Mouse (Mus musculus): Measurements from ENCODE around the gene Dlg2.

The Dlg2 gene

DNA sequence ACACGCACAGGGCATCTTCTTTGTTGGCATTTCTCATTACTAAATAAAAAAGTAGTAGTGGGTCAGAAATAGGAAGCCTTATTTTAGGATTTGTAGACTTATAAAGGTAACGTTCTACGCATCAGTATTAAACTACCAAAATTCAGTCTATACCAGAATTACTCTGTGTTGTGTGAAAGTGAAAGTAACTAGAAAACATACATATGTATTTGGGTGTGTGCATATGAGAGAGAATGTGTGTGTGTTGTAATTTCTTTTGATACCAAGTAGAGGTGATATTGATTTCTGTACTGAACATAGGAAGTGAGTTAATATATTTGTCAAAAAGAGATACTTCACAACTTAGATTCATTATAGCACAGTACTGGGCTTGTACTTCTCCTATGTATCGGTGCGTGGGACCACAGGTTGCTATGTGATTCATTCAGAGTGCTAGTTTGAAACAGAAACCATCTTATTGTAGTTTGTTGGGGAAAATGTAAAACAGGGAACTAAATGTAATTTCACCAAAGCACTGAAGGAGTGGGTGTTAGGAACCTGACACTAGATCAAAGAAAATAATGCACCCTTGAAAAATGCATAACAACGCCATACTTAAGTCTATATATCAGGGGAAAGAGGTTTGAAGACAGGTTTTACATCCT is 1688.5 kb downstream of the Dlg2 start:
- DNase-seq (ENCODE audit: low read depth, low spot score): no peak

DNA sequence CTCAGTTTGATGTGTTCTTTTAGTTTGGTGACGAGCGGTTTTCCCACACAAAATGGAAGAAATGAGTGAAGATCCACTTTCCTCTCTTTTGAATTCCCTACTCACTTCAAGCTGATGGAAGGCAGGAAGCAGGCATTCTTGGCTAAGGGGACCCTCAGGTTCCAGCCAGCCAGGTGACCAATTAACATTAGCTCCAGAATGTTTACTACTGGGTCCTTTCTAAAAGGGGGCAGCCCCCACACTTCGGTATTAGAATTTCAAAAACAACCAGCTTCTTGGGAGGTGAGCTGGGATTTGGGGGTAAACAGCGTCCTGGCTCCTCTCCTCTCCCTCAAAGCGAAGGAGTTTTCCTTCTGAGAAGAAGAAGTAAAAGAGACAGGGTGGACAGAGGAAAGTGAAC is 1703.6 kb downstream of the Dlg2 start:
- DNase-seq (ENCODE audit: low read depth, low spot score): no peak

DNA sequence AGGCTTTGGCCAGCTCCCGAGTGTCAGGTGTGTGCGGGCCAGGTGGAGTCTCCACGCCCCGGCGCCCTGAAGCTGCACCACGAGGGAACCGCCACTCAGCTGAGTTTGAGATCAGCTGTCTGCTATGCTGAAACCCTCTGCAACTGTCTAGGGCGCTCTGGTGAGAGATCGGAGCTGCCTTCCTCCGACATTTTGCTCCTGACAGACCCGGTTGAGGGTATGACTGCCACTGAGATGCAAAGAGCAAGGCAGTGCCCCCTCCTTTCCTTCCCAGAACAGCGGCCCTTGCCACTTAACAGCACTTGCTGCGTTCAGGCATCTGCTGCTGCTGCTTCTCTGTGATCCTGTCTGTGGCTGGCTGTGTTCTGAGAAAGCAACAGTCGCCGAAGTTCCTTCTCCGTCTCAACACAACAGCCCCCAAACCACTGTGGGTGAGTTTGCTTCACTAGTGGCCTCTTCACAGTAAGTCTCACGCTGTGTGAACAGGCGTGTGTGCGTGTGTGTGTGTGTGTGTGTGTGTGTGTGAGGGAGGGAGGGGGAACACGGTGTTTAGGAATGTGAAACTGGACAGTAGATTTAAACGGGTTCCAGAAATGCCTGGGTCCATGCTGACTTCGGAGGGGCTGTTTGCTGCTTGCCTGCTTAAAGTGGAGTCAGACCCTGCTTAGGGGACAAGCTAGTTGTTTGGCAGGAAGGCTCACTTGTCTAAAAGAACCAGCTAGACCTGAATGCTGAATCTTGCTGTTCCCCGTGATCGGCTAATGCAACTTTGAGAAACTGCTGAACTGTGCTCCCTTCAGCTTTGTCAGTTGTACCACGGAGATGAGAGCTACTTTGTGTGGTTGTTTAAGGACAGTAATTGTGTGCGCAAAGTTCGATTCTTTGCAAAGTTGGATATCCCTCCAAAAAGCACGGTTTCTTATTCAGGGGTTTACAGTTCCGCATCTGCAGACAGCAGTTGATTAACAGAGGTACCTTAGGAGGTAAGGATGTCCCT is 1704.4 kb downstream of the Dlg2 start:
- DNase-seq (ENCODE audit: low read depth, low spot score): peak; percentile 11

DNA sequence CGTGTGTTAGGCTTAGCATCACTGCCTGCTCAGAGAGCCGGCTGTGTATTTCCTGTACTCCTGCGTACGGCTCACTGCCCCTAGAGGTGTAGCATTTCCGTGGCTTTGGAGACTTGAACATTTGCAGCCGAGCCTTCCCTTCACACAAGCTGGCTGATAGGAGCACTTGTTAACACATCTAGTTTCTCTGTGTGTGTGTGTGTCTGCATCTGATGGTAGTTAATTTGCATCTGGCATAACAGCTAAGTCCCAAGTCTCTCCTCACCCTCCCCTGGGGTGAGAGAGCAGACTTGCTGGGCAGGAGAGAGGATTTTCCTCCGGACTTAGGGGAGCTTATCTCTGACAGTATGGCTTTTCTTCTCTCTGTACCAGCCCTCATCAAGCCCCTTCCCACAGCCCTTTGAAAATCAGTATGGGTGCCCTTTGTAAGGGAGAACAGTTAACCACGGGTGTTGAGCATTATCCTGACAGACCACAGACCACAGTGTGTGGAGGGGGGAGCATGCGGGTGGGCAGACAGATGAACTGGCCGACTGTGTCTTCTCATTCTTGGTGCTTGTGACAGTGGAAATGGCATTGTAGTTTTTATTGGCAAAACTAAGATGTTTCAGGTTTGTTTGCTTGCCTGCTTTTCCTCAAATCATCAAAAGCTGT is 1705.6 kb downstream of the Dlg2 start:
- DNase-seq (ENCODE audit: low read depth, low spot score): no peak

DNA sequence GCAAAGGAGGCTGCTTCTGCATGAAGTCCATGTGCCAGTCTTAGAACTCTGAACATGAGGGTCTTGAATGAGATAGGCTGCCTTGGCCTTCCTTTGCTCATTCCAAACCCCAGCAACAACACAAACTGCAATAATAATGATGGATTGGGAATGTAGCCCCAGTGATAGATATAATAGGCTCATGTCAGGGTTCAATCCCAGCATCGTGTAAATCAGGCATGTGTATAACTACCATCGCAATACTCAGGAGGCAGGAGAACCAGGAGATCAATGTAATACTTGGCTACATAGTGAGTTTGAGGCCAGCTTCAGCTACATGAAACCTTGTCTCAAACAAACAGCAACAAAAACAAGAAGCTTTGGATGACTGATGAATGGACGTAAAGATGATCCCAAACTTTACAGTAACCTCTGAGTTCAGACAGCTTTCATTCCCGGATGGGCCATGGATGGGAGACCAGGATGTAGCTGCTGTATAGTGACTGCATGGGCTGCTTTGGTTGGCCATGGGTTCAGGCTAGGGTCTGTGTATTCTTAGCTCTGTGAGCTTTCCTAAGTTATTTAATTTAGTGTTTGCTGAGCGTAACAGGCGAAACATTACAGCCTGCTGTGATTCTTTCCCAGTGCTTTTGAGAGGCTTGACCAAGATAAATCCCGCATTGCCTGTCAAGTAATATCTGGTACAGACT is 1708.0 kb downstream of the Dlg2 start:
- no peak for DNase-seq (ENCODE audit: low read depth, low spot score)

DNA sequence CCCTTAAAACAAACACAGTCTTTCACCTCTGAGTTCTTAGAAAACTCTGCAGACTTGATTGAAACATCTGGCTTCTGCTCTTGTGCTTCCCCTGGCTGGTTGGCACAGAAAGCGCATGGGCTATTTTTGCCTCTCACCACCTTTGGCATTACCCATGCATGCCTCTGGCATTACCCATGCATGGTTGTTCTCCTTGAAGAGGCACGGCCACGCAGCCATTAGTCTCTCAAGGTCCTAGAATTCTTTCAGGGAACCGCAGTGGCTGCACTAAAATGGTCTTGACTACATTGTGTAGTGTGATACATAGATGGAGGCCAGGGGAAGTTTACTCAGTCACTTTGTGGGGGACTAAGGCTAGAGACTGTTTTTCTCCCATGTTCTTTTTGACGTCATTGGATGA is 1709.9 kb downstream of the Dlg2 start:
- DNase-seq (ENCODE audit: low read depth, low spot score): no peak

DNA sequence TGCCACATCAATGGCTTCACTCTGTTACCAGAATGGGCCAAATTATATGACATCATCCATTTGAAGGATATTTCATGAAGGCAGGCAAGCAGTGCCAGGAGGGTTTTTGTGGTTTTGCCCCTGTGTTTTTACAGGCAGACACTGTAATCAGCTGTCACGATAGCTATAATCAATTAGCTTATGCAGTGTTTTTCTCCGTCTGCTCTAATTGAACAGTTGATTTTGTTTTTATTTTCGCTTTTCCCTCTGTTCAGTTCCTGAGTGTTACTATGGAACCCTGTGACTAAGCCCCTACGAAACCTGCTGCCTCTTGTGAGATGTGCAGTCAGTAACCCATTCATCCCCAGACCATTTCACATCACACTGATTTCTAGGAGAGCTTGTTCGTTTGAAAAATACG is 1712.7 kb downstream of the Dlg2 start:
- no peak for DNase-seq (ENCODE audit: low read depth, low spot score)

DNA sequence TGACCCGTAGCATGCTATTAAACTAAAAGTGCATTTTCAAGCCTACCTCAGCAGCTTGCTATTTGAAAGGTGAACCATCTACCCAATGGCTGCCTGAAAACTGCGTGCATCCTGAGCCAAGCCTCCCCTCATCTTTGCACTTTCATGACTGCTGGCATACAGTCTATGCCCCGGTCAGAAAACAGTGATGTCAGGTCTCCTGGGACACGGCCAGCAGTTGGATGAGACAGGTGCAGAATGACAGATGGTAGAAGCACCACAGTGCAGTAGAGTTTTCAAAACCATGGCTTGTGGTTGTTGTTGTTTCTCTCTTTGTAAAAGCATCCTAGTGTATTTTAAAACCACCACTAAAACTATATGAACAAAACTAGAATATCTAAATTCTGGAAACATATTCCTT is 1719.5 kb downstream of the Dlg2 start:
- DNase-seq (ENCODE audit: low read depth, low spot score): no peak

DNA sequence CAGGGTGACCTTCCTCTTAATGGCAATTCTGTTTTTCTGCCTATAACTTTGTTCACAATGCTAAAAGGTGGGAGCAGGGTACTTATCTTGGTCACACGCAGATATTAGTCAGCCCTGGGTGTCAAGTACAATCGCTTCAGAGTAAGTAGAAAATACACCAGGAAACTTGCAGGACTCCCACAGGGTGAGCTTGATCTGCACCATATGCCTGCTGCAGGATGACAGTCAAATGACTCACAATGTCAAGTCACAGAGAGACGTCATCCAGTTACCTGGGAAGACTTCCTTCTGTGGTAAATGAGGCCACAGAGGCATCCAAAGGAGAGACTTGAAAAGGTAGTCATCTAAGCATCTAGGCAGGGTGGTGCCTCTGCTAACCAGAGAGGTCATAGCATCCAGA is 1721.1 kb downstream of the Dlg2 start:
- DNase-seq (ENCODE audit: low read depth, low spot score): no peak

DNA sequence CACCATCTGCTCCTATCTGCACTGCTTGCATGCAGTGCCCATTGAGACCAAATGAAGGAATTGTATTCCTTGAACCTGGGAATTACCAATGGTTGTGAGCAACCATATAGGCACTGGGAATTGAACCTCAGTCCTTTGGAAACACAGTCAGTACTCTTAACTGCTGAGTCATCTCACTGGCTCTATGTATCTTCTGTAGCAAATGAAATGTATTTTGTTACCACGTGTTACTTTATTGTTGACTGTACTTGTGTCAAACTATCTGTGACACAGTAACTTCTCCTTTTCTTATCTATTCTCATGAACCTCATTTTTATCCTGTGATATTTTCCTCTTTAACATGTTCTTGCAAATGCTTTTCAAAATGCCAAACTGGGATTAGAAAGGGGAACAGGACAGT is 1722.7 kb downstream of the Dlg2 start:
- no peak for DNase-seq (ENCODE audit: low read depth, low spot score)

DNA sequence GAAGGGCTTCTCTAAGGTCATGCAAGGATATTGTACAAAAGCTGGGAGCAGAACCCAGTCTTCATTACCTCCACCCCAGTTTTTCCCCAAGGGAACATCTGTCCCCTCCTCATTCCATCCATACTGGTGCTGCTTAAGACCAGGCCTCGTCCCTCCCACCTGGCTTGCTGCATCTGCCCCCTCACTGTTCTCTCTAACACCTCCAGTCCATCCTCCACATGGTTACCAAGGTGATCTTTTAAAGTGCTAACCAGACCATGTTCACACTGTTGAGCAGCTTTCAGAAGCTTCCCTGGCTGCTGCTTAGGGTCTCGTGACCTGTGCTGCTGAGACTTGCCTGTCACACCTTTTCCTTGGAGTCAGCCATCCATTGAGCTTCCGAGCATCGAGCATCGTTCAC is 1734.2 kb downstream of the Dlg2 start:
- DNase-seq (ENCODE audit: low read depth, low spot score): no peak

DNA sequence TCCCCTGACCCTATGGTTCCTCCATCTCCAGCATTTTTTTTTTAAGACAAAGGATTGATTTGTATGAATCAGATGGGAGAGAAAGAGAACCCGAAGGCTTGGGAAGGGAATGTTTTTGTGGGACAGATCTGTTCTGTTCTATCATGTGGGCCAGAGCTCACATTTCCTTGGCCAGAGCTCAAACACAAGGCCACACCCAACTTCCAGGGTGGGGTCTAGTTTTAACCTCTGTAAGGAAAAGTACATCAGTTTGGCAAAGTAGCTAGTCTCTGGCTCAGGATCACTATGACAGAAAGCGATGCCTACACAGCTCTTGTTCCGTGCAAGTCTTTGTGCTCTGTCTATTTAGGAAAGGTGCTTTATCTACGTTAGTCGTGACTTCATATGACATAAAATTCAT is 1737.3 kb downstream of the Dlg2 start:
- DNase-seq (ENCODE audit: low read depth, low spot score): no peak

DNA sequence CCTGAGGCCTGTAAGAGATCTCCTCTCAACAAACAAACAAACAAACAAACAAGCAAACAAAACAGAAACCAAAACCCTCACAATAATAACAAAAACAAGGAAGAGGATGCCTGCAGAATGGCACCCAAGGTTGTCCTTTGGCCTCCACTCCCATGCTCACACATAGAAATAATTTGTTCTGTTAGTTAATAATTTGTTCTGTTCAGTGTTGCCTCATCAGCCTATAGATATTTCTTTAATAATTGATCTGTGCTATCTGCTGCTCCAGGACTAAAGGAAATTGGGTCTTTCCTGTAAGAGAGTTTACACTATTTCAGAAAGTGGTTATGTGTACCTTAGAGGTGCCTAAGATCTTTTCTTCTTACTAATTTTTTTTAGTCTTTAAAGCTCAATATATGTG is 1741.7 kb downstream of the Dlg2 start:
- no peak for DNase-seq (ENCODE audit: low read depth, low spot score)

DNA sequence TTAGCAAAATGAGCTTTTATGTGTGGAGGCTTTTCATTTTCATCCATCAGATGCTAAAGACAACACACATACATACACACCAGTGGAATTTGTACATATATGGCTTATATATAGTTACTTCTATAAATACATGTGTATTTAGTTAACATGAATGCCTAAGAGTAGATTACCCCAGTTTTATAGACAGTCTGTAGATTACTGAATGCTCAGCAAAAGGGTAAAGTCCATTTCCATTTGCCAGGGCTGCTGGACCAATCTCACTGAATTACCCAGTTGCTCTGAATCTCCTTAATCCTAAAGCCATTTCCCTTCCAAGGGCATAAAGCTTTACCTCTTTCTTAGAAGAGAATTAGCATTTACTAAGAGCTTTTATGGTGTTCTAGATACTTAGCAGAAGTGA is 1744.1 kb downstream of the Dlg2 start:
- DNase-seq (ENCODE audit: low read depth, low spot score): no peak

DNA sequence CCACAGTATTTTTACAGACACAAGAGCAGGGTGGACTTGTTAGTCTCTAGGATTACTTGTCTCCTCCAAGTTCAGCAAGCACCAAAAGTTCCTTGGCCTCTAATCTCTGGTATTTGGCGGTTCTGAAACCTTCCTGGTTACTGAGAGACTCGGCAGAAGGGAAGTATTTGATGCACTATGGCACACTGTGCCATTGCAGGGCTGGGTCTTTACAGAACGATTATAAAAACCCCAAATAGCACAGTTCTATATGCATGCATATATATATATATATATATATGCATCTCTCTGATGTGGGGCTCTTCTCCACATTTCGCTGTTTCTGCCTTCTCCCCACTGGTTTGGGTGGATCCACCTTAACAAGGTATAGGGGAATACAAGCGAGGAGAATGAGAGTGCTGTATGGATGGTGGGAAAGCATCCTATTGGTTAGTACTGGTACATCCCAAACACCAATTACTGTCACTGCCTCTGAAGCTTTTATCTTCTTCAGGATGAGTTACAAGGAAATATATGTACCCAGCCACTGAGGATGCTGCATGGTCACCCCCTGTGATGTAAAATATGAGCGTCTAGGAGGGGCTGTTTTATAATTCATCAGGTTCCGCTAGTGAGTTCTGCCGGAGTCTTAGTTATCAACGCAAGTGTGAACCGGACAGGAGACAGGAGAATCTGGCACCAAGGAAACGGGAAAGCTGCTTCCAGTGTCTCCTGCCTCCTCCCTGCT is 1758.2 kb downstream of the Dlg2 start:
- no peak for DNase-seq (ENCODE audit: low read depth, low spot score)

DNA sequence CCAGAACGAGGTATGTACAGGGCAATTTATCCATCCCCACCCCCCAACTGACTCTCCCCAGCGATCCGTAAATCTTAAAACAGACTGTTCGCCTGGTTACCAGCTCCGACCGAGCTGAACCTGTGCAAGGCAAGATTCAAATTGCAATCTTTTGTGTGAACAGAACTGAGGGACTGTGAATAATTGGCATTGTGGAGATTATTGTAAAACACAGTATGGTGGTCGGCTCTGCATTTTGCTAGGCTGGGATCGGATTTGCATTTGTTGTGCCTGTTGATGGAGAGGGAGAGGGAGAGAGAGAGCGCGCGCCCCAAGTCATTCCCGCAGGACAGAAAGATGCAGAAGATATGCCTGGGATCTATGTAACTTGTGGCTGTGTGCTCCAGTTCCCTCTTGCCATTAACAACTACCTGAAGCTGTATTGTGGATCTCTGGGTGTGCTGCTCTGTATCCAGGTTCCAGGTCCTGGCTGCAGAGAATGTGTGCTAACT is 1759.1 kb downstream of the Dlg2 start:
- no peak for DNase-seq (ENCODE audit: low read depth, low spot score)

DNA sequence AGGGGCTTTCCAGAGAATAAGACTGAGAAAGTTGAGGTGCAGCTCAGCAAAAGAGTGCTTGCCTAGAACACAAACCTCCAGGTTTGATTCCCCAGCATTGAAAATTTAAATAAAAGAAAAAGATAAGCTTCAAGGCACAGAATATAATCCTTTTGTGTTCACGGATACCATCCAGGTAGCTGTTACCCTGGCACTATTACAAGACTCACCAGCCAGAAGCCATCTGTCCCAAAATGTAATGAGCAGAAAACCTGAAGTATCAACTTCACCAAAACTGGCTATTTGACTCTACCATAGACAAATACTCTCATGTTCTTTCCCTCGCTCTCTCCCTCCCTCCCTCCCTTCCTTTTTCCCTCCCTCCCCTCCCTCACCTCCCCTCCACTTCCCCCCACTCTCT is 1764.4 kb downstream of the Dlg2 start:
- no peak for DNase-seq (ENCODE audit: low read depth, low spot score)

DNA sequence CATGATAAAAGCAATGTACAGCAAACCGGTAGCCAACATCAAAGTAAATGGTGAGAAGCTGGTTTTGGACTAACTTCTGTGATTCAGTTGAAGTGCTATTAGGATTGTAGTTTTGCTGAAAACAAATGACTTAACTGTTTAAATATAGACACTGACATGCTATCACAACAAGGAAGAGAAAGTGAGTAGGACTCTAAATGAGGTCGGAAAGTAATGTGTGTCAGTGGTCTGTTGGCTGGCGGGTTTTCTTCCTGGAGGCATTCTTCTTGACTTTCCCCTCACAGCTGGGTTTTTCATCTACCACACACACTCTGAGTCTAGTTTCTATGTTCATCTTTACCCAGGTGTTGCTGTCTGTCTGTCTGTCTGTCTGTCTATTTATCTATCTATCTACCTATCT is 1771.1 kb downstream of the Dlg2 start:
- DNase-seq (ENCODE audit: low read depth, low spot score): no peak

DNA sequence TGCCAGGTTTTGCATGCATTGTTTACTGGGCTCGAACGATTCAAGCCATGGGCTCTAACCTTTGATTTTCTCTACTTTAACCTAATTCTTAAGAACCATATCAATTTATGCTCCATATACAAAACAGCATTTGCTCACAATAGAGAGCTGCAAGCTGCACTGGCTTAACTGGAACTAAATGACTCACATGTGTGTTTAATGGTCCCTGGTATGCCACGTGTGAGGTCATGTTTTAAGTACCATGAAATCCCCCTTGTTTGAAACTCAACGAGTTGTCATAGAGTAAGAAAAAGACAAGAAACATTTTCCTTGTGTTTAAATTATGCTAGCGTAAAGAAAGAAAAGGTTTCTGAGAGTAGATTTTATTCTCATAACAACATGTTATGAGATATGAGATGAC is 1772.1 kb downstream of the Dlg2 start:
- DNase-seq (ENCODE audit: low read depth, low spot score): no peak

DNA sequence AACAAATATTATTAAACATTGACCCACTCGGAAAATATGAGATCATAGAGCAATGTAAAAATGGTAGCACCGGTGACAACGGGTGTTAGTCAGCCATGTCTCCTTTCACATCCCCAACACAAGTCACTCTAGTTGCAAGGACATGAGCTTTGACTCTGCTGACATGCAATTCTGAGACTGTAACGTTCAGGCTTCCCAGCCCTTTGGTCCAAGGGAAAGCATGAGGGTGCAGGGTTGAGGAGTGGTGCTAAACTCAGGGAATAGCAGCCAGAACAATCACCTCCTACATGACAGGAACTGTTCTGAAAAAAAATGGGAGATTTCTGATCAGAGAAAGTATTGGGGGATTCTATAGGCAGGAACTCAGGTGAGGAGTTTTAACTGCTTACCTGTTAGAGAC is 1781.7 kb downstream of the Dlg2 start:
- no peak for DNase-seq (ENCODE audit: low read depth, low spot score)

DNA sequence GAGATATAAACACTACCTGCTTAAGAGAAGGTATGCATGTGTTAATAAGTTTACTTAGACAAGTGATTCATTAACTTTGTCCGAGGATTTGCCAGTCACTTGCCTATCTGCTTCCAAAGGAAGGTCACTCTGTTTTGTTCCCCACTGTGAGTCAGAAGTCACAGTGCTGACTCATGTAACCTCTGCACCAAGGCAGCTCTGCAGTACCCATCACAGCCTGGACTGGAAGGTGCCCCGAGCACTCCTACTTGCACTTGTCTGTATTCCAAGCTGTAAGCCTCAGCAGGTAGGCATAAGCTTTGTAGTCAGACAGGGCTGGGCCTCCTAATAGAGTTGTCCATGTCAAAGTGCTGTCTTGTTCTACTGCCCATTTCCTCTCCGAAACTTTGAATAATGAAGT is 1782.2 kb downstream of the Dlg2 start:
- no peak for DNase-seq (ENCODE audit: low read depth, low spot score)

Measured in ZHBTc4 (cell line).